Mouse (Mus musculus) liver, embryonic 16.5 days (tissue): ENCODE results near the gene Frmd4b. TPM values are rescaled to one million over a fixed set of nuclear protein-coding genes. Genes with fewer than 3 reads are reported as not detected.

Experiments used
- ATAC-seq: fragments of 200-750 bp; cut with Nextera tagmentation; 2 replicates; pipeline ENCODE4 v1.8.0; 2017; ENCODE audit warnings: low read depth, mild to moderate bottlenecking, moderate number of reproducible peaks, moderate library complexity
- H3K27ac ChIP-seq: fragments of 300-500 bp; sonication (generic); 2 replicates; pipeline ENCODE4 v1.5.1; 2014; ENCODE audit warnings: mild to moderate bottlenecking, low read length
- H3K27me3 ChIP-seq: fragments of 300-500 bp; sonication (generic); 2 replicates; pipeline ENCODE4 v1.6.1; 2014; ENCODE audit warnings: low read depth, low read length, mixed read lengths; ENCODE audit not compliant: control insufficient read depth, insufficient read depth
- H3K36me3 ChIP-seq: fragments of 300-500 bp; sonication (generic); 2 replicates; pipeline ENCODE4 v1.6.1; 2014; ENCODE audit warnings: mild to moderate bottlenecking; ENCODE audit not compliant: control insufficient read depth, insufficient read depth
- H3K4me1 ChIP-seq: fragments of 300-500 bp; sonication (generic); 2 replicates; pipeline ENCODE4 v1.6.1; 2014; ENCODE audit warnings: low read depth, low read length, mixed read lengths; ENCODE audit not compliant: control insufficient read depth
- H3K4me2 ChIP-seq: fragments of 300-500 bp; sonication (generic); 2 replicates; pipeline ENCODE4 v1.6.1; 2014; ENCODE audit warnings: low read depth, low read length, mixed read lengths
- H3K4me3 ChIP-seq: fragments of 300-500 bp; sonication (generic); 2 replicates; pipeline ENCODE4 v1.5.1; 2014; ENCODE audit warnings: low read depth, mild to moderate bottlenecking, low read length
- H3K9ac ChIP-seq: fragments of 300-500 bp; sonication (generic); 2 replicates; pipeline ENCODE4 v1.6.1; 2014; ENCODE audit warnings: low read depth, low read length
- H3K9me3 ChIP-seq: fragments of 300-500 bp; sonication (generic); replicated peaks from 2 replicates; pipeline ENCODE4 v1.6.1; 2016; ENCODE audit warnings: low read length; ENCODE audit not compliant: control insufficient read depth
- WGBS: fragments of 180-500 bp; shearing (Covaris S2); extraction: QIAGEN DNeasy Blood & Tissue Kit; methylation state at CpG from one replicate; pipeline ENCODE4 v1.1.7; 2014; ENCODE audit not compliant: insufficient replicate concordance; 5-methylcytosine and 5-hydroxymethylcytosine counted together
- polyA plus RNA-seq: library from polyadenylated mRNA; unstranded; fragments of >200 nt; fragmentation: Nextera tagmentation; extraction: Ambion mirVana; gene quantifications from 2 replicates; pipeline ENCODE4 v1.2.1, GENCODE M21; 2015

Frmd4b gene
- polyA plus RNA-seq, 1 experiment from 2014 or later, result 8.9 TPM

DNA sequence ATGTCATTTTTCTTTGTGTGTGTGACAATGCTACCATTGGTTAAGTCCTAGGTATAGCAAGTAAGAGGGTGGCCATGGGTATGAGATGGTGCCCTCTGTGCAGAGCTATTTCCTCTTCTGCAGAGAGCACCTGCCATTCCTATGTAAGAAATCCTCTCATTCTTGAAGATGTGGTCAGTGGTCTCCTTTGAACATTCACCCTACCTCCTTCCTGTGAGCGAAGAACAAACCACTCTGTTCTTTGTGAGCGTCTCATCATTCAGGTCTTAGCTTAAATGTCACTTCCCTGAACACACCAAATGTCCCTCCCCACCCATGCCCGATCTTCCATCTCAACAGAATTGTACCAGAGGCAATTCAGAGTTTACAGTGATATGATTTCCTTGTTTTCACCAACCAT, 299.4 kb downstream of the Frmd4b start:
- no peak overlapping the region for H3K4me3 ChIP-seq
- H3K9ac ChIP-seq, result no peak overlapping the region
- H3K4me1 ChIP-seq, result no peaks in the 10 kb centered on the region
- no peak overlapping the region for H3K4me2 ChIP-seq
- H3K36me3 ChIP-seq, result no peaks in the 10 kb centered on the region
- WGBS, result 45% methylated on average over 3 of the region's 3 CpGs
- H3K27ac ChIP-seq, result no peak overlapping the region
- H3K27me3 ChIP-seq, result no peaks in the 10 kb centered on the region
- no peak for ATAC-seq
- H3K9me3 ChIP-seq, result no peaks in the 10 kb centered on the region

DNA sequence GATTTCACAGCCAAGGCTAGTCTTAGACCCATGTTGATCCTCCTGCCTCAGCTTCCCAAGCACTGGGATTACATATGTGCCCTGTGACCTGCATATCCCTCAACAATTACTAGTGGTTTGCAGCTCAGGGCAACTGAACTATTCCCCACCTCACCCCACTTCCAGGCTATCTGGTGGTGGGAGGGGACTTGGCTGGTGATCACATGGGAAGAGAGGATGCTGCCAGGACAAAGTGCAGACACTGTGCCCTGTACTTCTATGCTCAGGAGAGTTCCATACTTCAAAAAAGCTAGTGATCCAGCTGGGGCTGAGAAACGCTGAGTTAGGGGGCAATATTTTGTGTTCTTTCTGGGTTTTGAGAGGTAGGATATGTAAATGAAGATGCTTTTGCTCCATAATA, 300.6 kb downstream of the Frmd4b start:
- H3K27ac ChIP-seq, result no peak overlapping the region

DNA sequence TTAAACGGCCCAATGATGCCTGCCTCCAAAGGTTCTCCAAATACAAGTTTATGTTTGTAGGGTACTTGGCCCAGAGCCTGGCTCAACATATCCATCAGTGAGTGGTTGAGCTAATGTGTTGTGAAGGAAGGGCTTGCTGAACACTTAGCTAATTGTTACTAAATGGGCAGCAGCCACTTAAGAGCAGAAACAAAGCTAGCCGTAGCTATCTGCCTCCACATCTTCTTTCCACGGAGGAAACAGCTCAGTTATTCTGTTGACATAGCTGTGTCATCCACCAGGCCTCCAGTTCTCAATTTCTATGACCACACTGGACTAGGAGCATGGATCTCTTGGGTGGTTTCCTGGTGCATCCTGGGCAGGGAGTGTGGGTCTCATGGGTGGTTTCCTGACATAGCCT, 302.0 kb downstream of the Frmd4b start:
- ATAC-seq, result no peak
- no peak overlapping the region for H3K9ac ChIP-seq
- no peak overlapping the region for H3K27ac ChIP-seq
- no peak overlapping the region for H3K4me2 ChIP-seq
- H3K4me1 ChIP-seq, result no peaks in the 10 kb centered on the region; the same call in 1 of the 2 replicates
- H3K9me3 ChIP-seq, result no peaks in the 10 kb centered on the region
- H3K4me3 ChIP-seq, result no peak overlapping the region
- H3K36me3 ChIP-seq, result no peaks in the 10 kb centered on the region
- no peaks in the 10 kb centered on the region for H3K27me3 ChIP-seq
- WGBS, result 29% methylated on average over 3 of the region's 3 CpGs

More for the DNA sequence above, 300.6 kb downstream of the Frmd4b start:
- Histone ChIP-seq H3K27me3 (no peaks in the 10 kb centered on the region), H3K4me1 (no peaks in the 10 kb centered on the region; the same call in 1 of the 2 replicates), H3K9me3 (no peaks in the 10 kb centered on the region), H3K4me3 (no peak overlapping the region), H3K4me2 (no peak overlapping the region), H3K36me3 (no peaks in the 10 kb centered on the region), H3K9ac (no peak overlapping the region)
- peak; percentile 60 for ATAC-seq
- WGBS, result 61% methylated on average over 1 of the region's 1 CpGs

DNA sequence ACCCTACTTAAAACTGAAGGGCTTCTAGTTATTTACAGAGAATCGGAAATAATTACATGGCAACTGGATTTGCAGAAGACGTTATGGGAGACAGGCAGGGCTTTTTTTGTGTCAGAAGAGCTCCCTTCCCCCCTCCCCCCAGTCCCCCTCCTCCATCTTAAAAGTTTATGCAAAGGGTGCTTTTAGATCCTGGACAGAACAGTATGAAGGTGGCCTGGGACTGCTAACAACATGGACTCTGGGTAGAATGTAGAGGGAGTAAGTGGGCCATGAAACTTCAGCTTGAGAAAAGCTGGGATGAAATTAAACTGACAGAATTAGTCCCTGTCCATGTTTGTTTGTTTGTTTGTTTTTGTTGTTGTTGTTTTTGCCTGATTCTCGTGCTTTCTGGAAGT, 304.8 kb downstream of the Frmd4b start:
- Histone ChIP-seq H3K4me1 (no peaks in the 10 kb centered on the region; the same call in 1 of the 2 replicates), H3K36me3 (no peaks in the 10 kb centered on the region), H3K27me3 (no peaks in the 10 kb centered on the region), H3K4me3 (peak overlapping the region; percentile 54), H3K9me3 (no peaks in the 10 kb centered on the region), H3K4me2 (peak overlapping the region; percentile 69), H3K27ac (peak overlapping the region; percentile 76), H3K9ac (peak overlapping the region; percentile 44; the same call in 1 of the 2 replicates)
- 7% methylated on average over 3 of the region's 3 CpGs for WGBS
- ATAC-seq, result no peak

DNA sequence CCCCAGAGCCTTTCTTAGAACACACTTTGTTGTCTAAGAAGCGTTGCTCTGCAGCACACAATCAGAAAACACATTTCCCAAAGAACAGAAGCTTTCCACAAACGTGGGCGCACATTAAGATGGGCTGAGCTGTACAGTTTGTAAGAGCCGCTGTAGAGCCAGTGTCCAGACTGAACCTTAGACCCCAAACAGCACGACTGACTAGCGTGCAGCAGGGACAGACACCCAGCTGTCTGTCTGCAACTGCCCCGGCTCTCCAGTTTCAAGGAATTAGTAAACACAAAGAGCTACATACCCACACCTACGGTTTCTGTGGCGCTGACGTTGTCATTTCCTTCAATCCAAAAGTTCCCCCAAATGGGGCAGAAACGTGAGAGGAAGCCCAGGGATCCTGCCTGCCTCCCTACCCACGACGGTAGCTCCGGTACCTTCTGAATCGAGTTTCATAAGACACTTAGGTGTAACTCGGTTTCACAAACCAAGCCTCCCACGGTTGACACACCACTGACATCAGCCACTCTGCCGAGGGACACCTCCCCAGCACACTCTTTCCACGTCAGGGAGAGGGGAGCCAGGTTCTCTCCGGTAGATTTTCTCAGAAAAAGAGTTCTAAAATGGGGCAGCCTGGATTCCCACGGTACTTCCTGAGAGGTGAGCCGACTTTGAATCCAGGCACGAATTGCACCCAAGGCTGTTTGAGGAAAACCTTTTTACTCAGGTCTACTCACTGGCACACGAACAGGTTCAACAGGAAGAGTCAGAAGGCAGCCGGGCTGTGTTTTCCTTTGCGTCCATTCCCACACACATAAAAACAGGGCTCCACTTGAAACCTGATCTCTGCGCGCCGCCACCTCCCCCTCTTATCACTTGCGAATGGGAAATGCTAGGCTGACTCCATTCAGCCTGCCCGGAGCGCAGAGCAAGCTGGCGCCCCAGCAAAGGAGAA, 305.5 kb downstream of the Frmd4b start:
- H3K4me3 ChIP-seq, result peak overlapping the region; percentile 54
- peak; percentile 55 for ATAC-seq
- peak overlapping the region; percentile 76 for H3K27ac ChIP-seq
- H3K4me1 ChIP-seq, result no peaks in the 10 kb centered on the region; the same call in 1 of the 2 replicates
- H3K36me3 ChIP-seq, result no peaks in the 10 kb centered on the region
- 2% methylated on average over 33 of the region's 33 CpGs for WGBS
- peak overlapping the region; percentile 69 for H3K4me2 ChIP-seq
- no peaks in the 10 kb centered on the region for H3K27me3 ChIP-seq
- no peaks in the 10 kb centered on the region for H3K9me3 ChIP-seq
- H3K9ac ChIP-seq, result peak overlapping the region; percentile 46

DNA sequence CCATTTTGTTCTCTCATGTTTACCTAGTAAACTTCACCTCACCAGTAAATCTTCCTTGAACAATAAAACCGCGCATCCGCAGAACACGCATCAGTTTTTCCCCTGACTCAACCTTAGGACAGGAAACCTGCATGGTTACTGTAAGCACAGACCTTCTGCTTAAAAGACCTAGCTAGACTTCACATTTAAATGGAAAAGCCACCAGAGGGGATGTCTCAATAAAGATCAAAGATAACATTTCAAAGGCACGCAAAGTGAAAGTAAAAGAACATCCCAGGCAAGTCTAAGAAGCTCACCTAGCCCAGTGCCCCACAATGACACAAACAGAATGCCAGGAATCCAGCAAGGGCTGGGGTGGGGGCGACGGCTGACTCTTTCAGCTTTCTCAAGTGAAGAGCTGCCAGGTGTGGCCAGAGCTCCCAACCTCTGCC, 306.4 kb downstream of the Frmd4b start:
- peak overlapping the region; percentile 54 for H3K4me3 ChIP-seq
- WGBS, result 12% methylated on average over 7 of the region's 7 CpGs

DNA sequence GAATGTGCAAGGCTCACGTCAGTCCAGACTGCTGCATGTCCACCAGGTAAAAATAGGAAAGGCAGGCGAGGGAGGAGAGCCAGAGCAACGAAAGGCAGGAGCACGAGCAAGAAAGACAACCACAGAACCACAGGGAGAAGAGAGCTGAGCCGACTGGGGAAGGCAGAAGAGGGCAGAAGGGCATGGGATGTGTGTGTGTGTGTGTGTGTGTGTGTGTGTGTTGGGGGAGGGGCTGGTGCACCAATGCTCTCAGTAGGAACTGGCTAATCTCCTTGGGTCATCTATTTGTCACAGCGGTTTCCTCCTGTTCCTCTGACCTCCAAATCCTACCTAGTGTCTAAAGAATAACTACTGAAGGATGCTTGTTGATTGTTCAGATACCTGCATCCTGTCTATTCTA, 308.2 kb downstream of the Frmd4b start:
- Histone ChIP-seq H3K4me2 (no peak overlapping the region), H3K27me3 (no peaks in the 10 kb centered on the region), H3K4me3 (no peak overlapping the region), H3K36me3 (no peaks in the 10 kb centered on the region), H3K4me1 (no peaks in the 10 kb centered on the region; the same call in 1 of the 2 replicates), H3K9me3 (no peaks in the 10 kb centered on the region), H3K9ac (no peak overlapping the region), H3K27ac (peak overlapping the region; percentile 58)
- no peak for ATAC-seq
- 16% methylated on average over 6 of the region's 6 CpGs for WGBS

More for the DNA sequence above, 306.4 kb downstream of the Frmd4b start:
- ATAC-seq, result no peak
- Histone ChIP-seq H3K36me3 (no peaks in the 10 kb centered on the region), H3K27ac (peak overlapping the region; percentile 76), H3K9ac (peak overlapping the region; percentile 46), H3K9me3 (no peaks in the 10 kb centered on the region), H3K4me2 (peak overlapping the region; percentile 69), H3K4me1 (no peaks in the 10 kb centered on the region; the same call in 1 of the 2 replicates), H3K27me3 (no peaks in the 10 kb centered on the region)

DNA sequence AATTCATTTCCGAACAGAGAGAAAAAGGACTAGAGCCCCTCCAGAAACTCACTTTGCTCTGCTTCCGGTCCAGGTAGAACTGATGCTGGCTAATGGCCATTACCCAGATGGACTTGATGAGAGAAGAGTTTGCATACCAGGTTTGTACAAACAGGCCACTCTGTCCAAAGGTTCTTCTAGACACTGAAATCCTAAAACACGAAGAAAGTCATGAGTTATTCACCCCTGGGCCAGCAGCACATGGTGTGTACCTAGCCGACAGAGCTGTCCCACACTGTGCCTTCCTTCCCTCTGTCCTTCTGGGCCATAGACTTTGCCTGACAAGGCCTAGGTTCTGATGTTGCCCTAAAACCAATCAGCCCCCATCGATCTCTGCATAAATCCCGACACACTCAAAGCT, 308.8 kb downstream of the Frmd4b start:
- H3K27ac ChIP-seq, result peak overlapping the region; percentile 58
- 62% methylated on average over 6 of the region's 6 CpGs for WGBS

DNA sequence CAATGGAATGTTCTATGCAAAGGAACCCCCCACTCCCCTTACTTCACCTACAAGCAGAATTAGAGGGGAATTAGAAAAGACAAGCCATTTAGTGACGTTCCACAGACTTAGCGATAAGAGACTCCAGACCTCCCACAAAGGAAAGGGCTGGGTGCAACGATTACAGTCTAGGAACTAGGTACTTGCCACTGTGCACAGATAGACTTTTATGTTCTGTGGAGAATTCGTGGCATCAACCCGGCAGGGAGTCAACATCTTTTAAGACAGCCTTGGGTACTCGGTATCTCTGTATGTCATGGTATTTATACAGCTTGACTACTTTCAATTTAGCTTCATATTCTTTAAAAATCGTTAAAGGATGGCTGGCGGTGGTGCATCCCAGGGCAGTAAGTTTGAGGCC, 310.1 kb downstream of the Frmd4b start:
- Histone ChIP-seq H3K4me2 (no peak overlapping the region), H3K27ac (no peak overlapping the region), H3K36me3 (peaks cover 3% of the 10 kb centered on the region; the same call in 1 of the 2 replicates), H3K9ac (no peak overlapping the region), H3K4me3 (no peak overlapping the region), H3K27me3 (no peaks in the 10 kb centered on the region), H3K9me3 (no peaks in the 10 kb centered on the region), H3K4me1 (no peaks in the 10 kb centered on the region; the same call in 1 of the 2 replicates)
- WGBS, result 40% methylated on average over 8 of the region's 8 CpGs
- no peak for ATAC-seq

More for the DNA sequence above, 308.8 kb downstream of the Frmd4b start:
- peak; percentile 65 for ATAC-seq
- H3K4me3 ChIP-seq, result no peak overlapping the region
- peaks cover 3% of the 10 kb centered on the region; the same call in 1 of the 2 replicates for H3K36me3 ChIP-seq
- H3K9me3 ChIP-seq, result no peaks in the 10 kb centered on the region
- H3K4me2 ChIP-seq, result no peak overlapping the region
- H3K9ac ChIP-seq, result no peak overlapping the region
- no peaks in the 10 kb centered on the region; the same call in 1 of the 2 replicates for H3K4me1 ChIP-seq
- H3K27me3 ChIP-seq, result no peaks in the 10 kb centered on the region
